8 mouse cellular contexts compared by ENCODE assay signal in genomic region chr5:125102352-125102751, GRCm38 (mm10).
DNase-seq lines count a peak whose midpoint lies in the region; ATAC-seq lines count a peak whose summit lies in the region.

No protein-coding gene starts in this region.

- peaks cover 39% of the 10 kb centered on the region for H3K4me1 ChIP-seq in heart, embryonic 15.5 days (replicated peaks)
- peaks cover 35% of the 10 kb centered on the region for H3K4me1 ChIP-seq in embryonic facial prominence, embryonic 10.5 days
- peaks cover 33% of the 10 kb centered on the region for H3K4me1 ChIP-seq in hindbrain, embryonic 15.5 days (replicated peaks)
- H3K4me1 ChIP-seq in midbrain, embryonic 15.5 days = peaks cover 32% of the 10 kb centered on the region

- 44% methylated on average over 8 of the region's 8 CpGs for whole genome bisulfite sequencing in heart, embryonic 15.5 days
- 87% methylated on average over 8 of the region's 8 CpGs for WGBS in embryonic facial prominence, embryonic 10.5 days
- 68% methylated on average over 8 of the region's 8 CpGs for WGBS in hindbrain, embryonic 15.5 days
- 63% methylated on average over 8 of the region's 8 CpGs for WGBS in midbrain, embryonic 15.5 days

- peaks cover 40% of the 10 kb centered on the region for H3K36me3 ChIP-seq in heart, embryonic 15.5 days
- peaks cover 100% of the 10 kb centered on the region for H3K36me3 ChIP-seq in embryonic facial prominence, embryonic 10.5 days (replicated peaks)
- peaks cover 21% of the 10 kb centered on the region for H3K36me3 ChIP-seq in hindbrain, embryonic 15.5 days
- no peaks in the 10 kb centered on the region for H3K36me3 ChIP-seq in midbrain, embryonic 15.5 days (replicated peaks)

- no peak overlapping the region for H3K9ac ChIP-seq in heart, embryonic 15.5 days
- no peak overlapping the region for H3K9ac ChIP-seq in hindbrain, embryonic 15.5 days
- no peak overlapping the region for H3K9ac ChIP-seq in midbrain, embryonic 15.5 days

- no peak for ATAC-seq in heart, embryonic 15.5 days (replicated peaks; ENCODE audit: insufficient number of reproducible peaks, insufficient read depth, low FRiP score, low read depth)
- ATAC-seq in hindbrain, embryonic 15.5 days (ENCODE audit: low FRiP score, low read depth) = no peak
- ATAC-seq in midbrain, embryonic 15.5 days (replicated peaks) = no peak

- H3K4me2 ChIP-seq in heart, embryonic 15.5 days = no peak overlapping the region
- H3K4me2 ChIP-seq in hindbrain, embryonic 15.5 days = no peak overlapping the region
- no peak overlapping the region for H3K4me2 ChIP-seq in midbrain, embryonic 15.5 days

- H3K27ac ChIP-seq in heart, embryonic 15.5 days = peak overlapping the region; percentile 43
- 0 out of 2 replicates have a peak overlapping the region, but pooled peaks have one; percentile 12 for H3K27ac ChIP-seq in embryonic facial prominence, embryonic 10.5 days (replicated peaks)
- H3K27ac ChIP-seq in hindbrain, embryonic 15.5 days (replicated peaks) = peak overlapping the region; percentile 81
- H3K27ac ChIP-seq in midbrain, embryonic 15.5 days = peak overlapping the region; percentile 80

- no peak overlapping the region for H3K4me3 ChIP-seq in heart, embryonic 15.5 days
- no peak overlapping the region for H3K4me3 ChIP-seq in embryonic facial prominence, embryonic 10.5 days
- no peak overlapping the region for H3K4me3 ChIP-seq in hindbrain, embryonic 15.5 days
- no peak overlapping the region for H3K4me3 ChIP-seq in midbrain, embryonic 15.5 days

- H3K27me3 ChIP-seq in heart, embryonic 15.5 days = no peaks in the 10 kb centered on the region
- no peaks in the 10 kb centered on the region for H3K27me3 ChIP-seq in embryonic facial prominence, embryonic 10.5 days (replicated peaks; ENCODE audit: low read depth, poor library complexity, severe bottlenecking)
- H3K27me3 ChIP-seq in hindbrain, embryonic 15.5 days = no peaks in the 10 kb centered on the region
- no peaks in the 10 kb centered on the region for H3K27me3 ChIP-seq in midbrain, embryonic 15.5 days (replicated peaks)

- DNase-seq in heart, adult 9 months (ENCODE audit: low spot score in 2 of 2) = no peak
- DNase-seq in embryonic facial prominence, embryonic 10.5 days (ENCODE audit: low spot score) = no peak
- DNase-seq in adrenal gland, adult (ENCODE audit: inconsistent age in 2 of 2, low spot score in 1 of 2) = no peak
- no peak for DNase-seq in kidney, adult 11 months
- DNase-seq in thymus, postnatal 25 days = no peak

- no peaks in the 10 kb centered on the region for H3K9me3 ChIP-seq in heart, embryonic 15.5 days (replicated peaks)
- peaks cover 5% of the 10 kb centered on the region; the same call in 1 of the 2 replicates for H3K9me3 ChIP-seq in embryonic facial prominence, embryonic 10.5 days
- no peaks in the 10 kb centered on the region for H3K9me3 ChIP-seq in hindbrain, embryonic 15.5 days
- H3K9me3 ChIP-seq in midbrain, embryonic 15.5 days = no peaks in the 10 kb centered on the region

Comparison
In these comparisons a context has a peak if more than half of its experiments do, and no peak if none do; other contexts are left out.
1. H3K27ac ChIP-seq: peak in every context shown above with its lines; median percentile 81 in hindbrain, embryonic 15.5 days; 80 in midbrain, embryonic 15.5 days; 43 in heart, embryonic 15.5 days; 12 in embryonic facial prominence, embryonic 10.5 days.